Mouse (Mus musculus) liver, embryonic 16.5 days (tissue): Measurements from ENCODE around the gene R3hdm4. TPM values are rescaled to one million over a fixed set of nuclear protein-coding genes. Genes with fewer than 3 reads are reported as not detected.
"Not testable (repeated sequence)": the region's sequence is repeated elsewhere in the genome, so short reads cannot be mapped to it uniquely, and the experiment has no call there.

Source experiments
- ATAC-seq: fragments of 200-750 bp; cut with Nextera tagmentation; 2 replicates; pipeline ENCODE4 v1.8.0; 2017; ENCODE audit warnings: low read depth, mild to moderate bottlenecking, moderate number of reproducible peaks, moderate library complexity
- H3K27ac ChIP-seq: fragments of 300-500 bp; sonication (generic); 2 replicates; pipeline ENCODE4 v1.5.1; 2014; ENCODE audit warnings: mild to moderate bottlenecking, low read length
- H3K27me3 ChIP-seq: fragments of 300-500 bp; sonication (generic); 2 replicates; pipeline ENCODE4 v1.6.1; 2014; ENCODE audit warnings: low read depth, low read length, mixed read lengths; ENCODE audit not compliant: control insufficient read depth, insufficient read depth
- H3K36me3 ChIP-seq: fragments of 300-500 bp; sonication (generic); 2 replicates; pipeline ENCODE4 v1.6.1; 2014; ENCODE audit warnings: mild to moderate bottlenecking; ENCODE audit not compliant: control insufficient read depth, insufficient read depth
- H3K4me1 ChIP-seq: fragments of 300-500 bp; sonication (generic); 2 replicates; pipeline ENCODE4 v1.6.1; 2014; ENCODE audit warnings: low read depth, low read length, mixed read lengths; ENCODE audit not compliant: control insufficient read depth
- H3K4me2 ChIP-seq: fragments of 300-500 bp; sonication (generic); 2 replicates; pipeline ENCODE4 v1.6.1; 2014; ENCODE audit warnings: low read depth, low read length, mixed read lengths
- H3K4me3 ChIP-seq: fragments of 300-500 bp; sonication (generic); 2 replicates; pipeline ENCODE4 v1.5.1; 2014; ENCODE audit warnings: low read depth, mild to moderate bottlenecking, low read length
- H3K9ac ChIP-seq: fragments of 300-500 bp; sonication (generic); 2 replicates; pipeline ENCODE4 v1.6.1; 2014; ENCODE audit warnings: low read depth, low read length
- H3K9me3 ChIP-seq: fragments of 300-500 bp; sonication (generic); replicated peaks from 2 replicates; pipeline ENCODE4 v1.6.1; 2016; ENCODE audit warnings: low read length; ENCODE audit not compliant: control insufficient read depth
- WGBS: fragments of 180-500 bp; shearing (Covaris S2); extraction: QIAGEN DNeasy Blood & Tissue Kit; methylation state at CpG from one replicate; pipeline ENCODE4 v1.1.7; 2014; ENCODE audit not compliant: insufficient replicate concordance; 5-methylcytosine and 5-hydroxymethylcytosine counted together
- polyA plus RNA-seq: library from polyadenylated mRNA; unstranded; fragments of >200 nt; fragmentation: Nextera tagmentation; extraction: Ambion mirVana; gene quantifications from 2 replicates; pipeline ENCODE4 v1.2.1, GENCODE M21; 2015

Gene R3hdm4
- polyA plus RNA-seq, 1 experiment from 2014 or later: 49.3 TPM

GRCm38 (mm10) chr10:79900951-79901410, 20.0 kb downstream of the R3hdm4 start:
- no peaks in the 10 kb centered on the region for H3K27me3 ChIP-seq
- 67% methylated on average over 2 of the region's 2 CpGs for WGBS
- ATAC-seq: no peak

DNA sequence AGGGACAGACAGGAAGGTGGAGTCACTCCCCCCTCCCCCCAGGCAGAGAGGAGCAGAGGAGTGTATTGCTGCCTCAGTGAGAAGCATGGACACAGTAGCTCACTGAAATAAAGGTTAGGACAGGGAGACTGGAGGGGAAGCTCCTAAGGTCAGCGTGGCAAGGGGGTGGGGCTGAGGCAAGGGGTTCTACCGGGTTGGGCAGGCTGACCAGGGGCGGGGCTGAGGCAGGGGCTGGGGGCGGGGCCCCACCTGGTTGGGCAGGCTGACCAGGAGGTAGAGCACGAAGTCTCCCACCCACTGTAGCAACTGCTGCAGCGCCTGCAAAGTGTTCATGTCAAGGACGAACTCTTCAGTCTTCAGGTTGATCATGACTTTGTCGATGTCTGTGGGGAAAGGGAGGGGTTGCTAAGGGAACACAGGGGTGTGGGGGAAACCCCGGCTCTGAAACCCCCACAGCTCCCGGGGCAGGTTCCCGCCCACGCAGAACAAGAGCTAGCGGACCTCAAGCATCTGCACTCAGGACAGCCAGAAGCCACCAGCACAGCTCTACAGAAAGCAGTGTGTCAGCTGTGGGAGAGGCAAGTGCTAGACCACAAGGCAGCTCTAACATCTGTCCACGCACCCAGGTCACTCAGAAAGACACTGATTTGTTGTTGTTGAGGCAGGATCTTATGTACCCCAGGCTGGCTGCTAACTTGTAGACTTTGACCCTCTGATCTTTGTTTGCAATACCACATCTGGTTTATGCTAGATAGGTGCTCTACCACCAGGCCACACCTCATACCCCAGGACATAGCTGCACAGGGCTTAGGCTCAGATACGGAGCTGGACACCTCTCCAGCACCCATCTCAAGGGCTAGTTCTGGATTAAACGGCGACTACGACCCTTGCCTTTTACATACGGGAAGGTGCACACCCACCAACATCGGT, 23.4 kb downstream of the R3hdm4 start:
- Histone ChIP-seq H3K9ac (no peak overlapping the region), H3K27me3 (no peaks in the 10 kb centered on the region), H3K4me1 (peaks cover 8% of the 10 kb centered on the region), H3K9me3 (no peaks in the 10 kb centered on the region), H3K36me3 (no peaks in the 10 kb centered on the region), H3K4me2 (peak overlapping the region; percentile 18), H3K4me3 (peak overlapping the region; percentile 10), H3K27ac (peak overlapping the region; percentile 69)
- peak; percentile 85 for ATAC-seq
- 54% methylated on average over 20 of the region's 20 CpGs for WGBS

More at GRCm38 (mm10) chr10:79900951-79901410, 20.0 kb downstream of the R3hdm4 start:
- no peak overlapping the region for H3K9ac ChIP-seq
- H3K36me3 ChIP-seq: peaks cover 5% of the 10 kb centered on the region; the same call in 1 of the 2 replicates
- no peak overlapping the region for H3K4me2 ChIP-seq
- no peak overlapping the region for H3K27ac ChIP-seq
- no peaks in the 10 kb centered on the region for H3K9me3 ChIP-seq
- H3K4me3 ChIP-seq: no peak overlapping the region
- peaks cover 8% of the 10 kb centered on the region for H3K4me1 ChIP-seq

DNA sequence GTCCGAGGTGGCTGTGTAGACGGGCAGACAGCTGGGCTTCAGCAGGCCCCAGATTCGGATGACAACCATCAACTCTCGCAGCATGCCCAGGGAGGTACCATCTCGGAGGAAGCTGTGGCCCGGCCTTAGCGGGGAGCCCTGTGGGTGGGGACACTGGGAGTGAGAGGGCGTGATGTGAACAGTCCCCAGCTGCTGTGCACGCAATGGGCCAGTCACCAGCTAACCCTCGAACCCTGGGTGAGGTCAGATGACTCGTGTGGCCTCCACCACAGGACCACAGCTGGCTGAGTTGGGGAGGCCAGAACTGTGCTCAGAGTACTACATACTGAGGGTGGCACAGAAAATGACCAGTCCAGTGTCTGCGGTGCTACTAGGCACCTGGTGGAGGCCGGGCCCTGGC, 24.2 kb downstream of the R3hdm4 start:
- H3K9ac ChIP-seq: no peak overlapping the region
- peak; percentile 7; the same call in 1 of the 2 replicates for ATAC-seq
- WGBS: 70% methylated on average over 13 of the region's 13 CpGs
- H3K36me3 ChIP-seq: no peaks in the 10 kb centered on the region
- no peaks in the 10 kb centered on the region for H3K9me3 ChIP-seq
- peak overlapping the region; percentile 69 for H3K27ac ChIP-seq
- H3K4me1 ChIP-seq: peaks cover 8% of the 10 kb centered on the region
- no peaks in the 10 kb centered on the region for H3K27me3 ChIP-seq
- no peak overlapping the region for H3K4me3 ChIP-seq
- H3K4me2 ChIP-seq: no peak overlapping the region

DNA sequence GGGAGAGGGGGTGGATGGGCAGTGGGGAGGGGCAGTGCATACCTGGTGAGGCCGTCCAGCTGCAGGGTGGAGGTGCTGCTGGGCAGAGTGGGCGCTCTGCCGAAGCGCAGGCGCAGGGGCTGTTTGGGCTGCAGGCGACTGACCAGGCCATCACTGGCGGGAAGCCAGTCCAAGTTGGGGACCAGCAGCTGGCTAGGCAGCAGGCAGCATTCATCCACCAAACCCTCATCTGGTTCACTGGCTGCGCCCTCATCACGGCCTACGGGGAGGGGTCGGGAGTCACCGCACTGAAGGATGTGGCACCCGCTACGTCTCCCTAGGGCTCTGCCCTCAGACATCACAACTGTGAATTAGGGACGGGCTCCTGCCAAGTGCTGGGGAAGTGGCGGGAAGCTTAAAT, 24.7 kb downstream of the R3hdm4 start:
- H3K36me3 ChIP-seq: no peaks in the 10 kb centered on the region
- H3K27me3 ChIP-seq: no peaks in the 10 kb centered on the region
- no peak overlapping the region for H3K4me3 ChIP-seq
- no peak for ATAC-seq
- peaks cover 8% of the 10 kb centered on the region for H3K4me1 ChIP-seq
- no peaks in the 10 kb centered on the region for H3K9me3 ChIP-seq
- no peak overlapping the region for H3K9ac ChIP-seq
- H3K27ac ChIP-seq: no peak overlapping the region
- H3K4me2 ChIP-seq: no peak overlapping the region
- WGBS: 86% methylated on average over 16 of the region's 16 CpGs

DNA sequence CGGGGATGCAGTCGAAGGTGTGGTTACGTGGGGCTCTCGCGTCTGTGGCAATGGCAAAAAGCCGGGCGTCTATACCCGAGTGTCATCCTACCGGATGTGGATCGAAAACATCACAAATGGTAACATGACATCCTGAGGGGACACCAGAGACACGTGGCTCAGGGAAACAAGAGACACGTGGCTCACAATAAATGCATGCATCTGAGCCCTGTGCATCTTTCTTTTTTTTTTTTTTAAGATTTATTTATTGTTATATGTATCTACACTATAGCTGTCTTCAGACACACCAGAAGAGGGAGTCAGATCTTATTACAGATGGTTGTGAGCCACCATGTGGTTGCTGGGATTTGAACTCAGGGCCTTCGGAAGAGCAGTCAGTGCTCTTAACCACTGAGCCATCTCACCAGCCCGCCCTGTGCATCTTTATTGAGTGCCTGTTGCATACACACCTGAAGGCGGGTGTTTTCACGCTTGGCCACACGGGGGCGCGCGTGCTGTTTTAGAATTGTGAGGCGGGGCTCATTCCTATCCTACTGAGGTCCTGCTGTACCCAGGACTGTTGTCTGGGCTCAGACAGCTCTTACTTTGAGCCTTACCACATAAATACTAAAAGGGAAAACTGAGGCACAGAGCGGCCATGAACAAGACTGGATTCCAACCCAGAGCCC, 28.4 kb downstream of the R3hdm4 start:
- H3K27me3 ChIP-seq, H3K4me3 ChIP-seq, H3K36me3 ChIP-seq, H3K27ac ChIP-seq, H3K9me3 ChIP-seq, H3K4me1 ChIP-seq, H3K4me2 ChIP-seq, H3K9ac ChIP-seq: not testable (repeated sequence)
- 0 out of 2 replicates have a peak, but pooled peaks have one; percentile 31 for ATAC-seq
- 38% methylated on average over 22 of the region's 22 CpGs for WGBS

DNA sequence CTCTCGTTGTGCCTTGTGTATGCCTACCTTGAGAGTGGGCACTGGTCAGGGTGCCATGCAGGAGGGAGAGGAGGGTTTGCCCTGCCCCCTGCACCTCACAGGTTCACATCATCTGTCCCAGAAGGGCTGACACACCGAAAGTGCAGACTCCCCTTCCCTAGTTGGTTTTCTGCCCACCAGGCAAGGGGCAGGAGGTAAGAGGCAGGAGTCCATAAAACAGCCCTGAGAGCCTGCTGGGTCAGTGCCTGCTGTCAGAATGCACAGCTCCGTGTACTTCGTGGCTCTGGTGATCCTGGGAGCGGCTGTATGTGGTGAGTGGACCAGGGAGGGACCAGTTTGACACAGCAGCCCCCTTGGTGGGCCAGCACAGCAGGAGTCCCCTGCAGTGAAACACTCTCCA, 30.3 kb downstream of the R3hdm4 start, which contains the start of gene Cfd:
Cfd (plus strand) TSS at position 184 of the 400 bp plus-strand sequence.
- 52% methylated on average over 5 of the region's 5 CpGs for WGBS
- Histone ChIP-seq H3K9me3 (no peaks in the 10 kb centered on the region), H3K4me2 (no peak within 1 kb of the TSS)

DNA sequence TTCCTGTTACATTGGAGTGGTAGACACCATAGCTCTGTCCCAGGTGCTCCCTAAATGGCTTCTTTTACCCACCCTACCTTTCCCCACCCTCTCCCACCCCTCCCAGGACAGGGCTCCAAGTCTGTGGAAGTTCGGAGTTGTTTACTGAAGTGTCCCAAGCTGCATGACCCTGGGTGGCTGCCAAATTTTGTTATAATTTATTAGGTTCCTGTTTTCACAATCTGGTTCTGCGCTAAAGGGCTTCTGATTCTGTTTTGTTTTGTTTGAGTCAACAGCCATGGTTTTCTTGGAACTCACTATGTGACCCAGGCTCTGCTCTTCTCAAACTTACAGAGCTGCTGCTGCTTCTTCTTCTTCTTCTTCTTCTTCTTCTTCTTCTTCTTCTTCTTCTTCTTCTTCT, 31.6 kb downstream of the R3hdm4 start:
- WGBS: 38% methylated on average over 2 of the region's 2 CpGs
- H3K4me2 ChIP-seq: no peak overlapping the region
- no peak overlapping the region for H3K27ac ChIP-seq
- no peaks in the 10 kb centered on the region for H3K9me3 ChIP-seq
- no peak overlapping the region for H3K4me3 ChIP-seq
- no peak overlapping the region for H3K9ac ChIP-seq
- no peak for ATAC-seq
- no peaks in the 10 kb centered on the region for H3K27me3 ChIP-seq
- H3K4me1 ChIP-seq: no peaks in the 10 kb centered on the region
- H3K36me3 ChIP-seq: no peaks in the 10 kb centered on the region

More for the DNA sequence above, 30.3 kb downstream of the R3hdm4 start, which contains the start of gene Cfd:
- Histone ChIP-seq H3K4me1 (no peaks in the 10 kb centered on the region), H3K9ac (no peak within 1 kb of the TSS), H3K27me3 (no peaks in the 10 kb centered on the region), H3K36me3 (no peaks in the 10 kb centered on the region), H3K27ac (no peak within 1 kb of the TSS), H3K4me3 (no peak within 1 kb of the TSS)
- ATAC-seq: no peak

GRCm38 (mm10) chr10:79886611-79887010, 34.4 kb downstream of the R3hdm4 start:
- Histone ChIP-seq H3K4me3 (no peak overlapping the region), H3K27me3 (peaks cover 7% of the 10 kb centered on the region), H3K4me2 (no peak overlapping the region), H3K36me3 (no peaks in the 10 kb centered on the region), H3K9me3 (no peaks in the 10 kb centered on the region), H3K27ac (no peak overlapping the region), H3K4me1 (peaks cover 9% of the 10 kb centered on the region), H3K9ac (no peak overlapping the region)
- 66% methylated on average over 8 of the region's 8 CpGs for WGBS
- no peak for ATAC-seq
